Mouse (Mus musculus): ENCODE measurements at regions not wholly inside any gene's neighbourhood (a gene's known extent, or its start where the extent isn't known, plus 50 kb on each side); places are given as distances from the start of the nearest gene placed in this dataset.
A peak's percentile ranks its signal among the peaks of the same experiment; 100 is the strongest.
"Not testable (repeated sequence)": the region's sequence is repeated elsewhere in the genome, so short reads cannot be mapped to it uniquely, and the experiment has no call there.

GRCm38 (mm10) chr6:48177936-48178335, 91.5 kb upstream of the Zfp746 start:
- DNase-seq (ENCODE audit: extremely low spot score in 1 of 2, low spot score in 1 of 2), result peak; percentile 51 to 94

- peak in 1 of 2 experiments; percentile 35 for DNase-seq (ENCODE audit: extremely low spot score in 1 of 2, low spot score in 1 of 2)
Observed at GRCm38 (mm10) chr6:48175234-48175633, 88.8 kb upstream of the Zfp746 start.

- not testable (repeated sequence) for DNase-seq (ENCODE audit: extremely low spot score in 1 of 2, low spot score in 1 of 2)
Observed at GRCm38 (mm10) chr6:48172769-48173168, 86.4 kb upstream of the Zfp746 start.

GRCm38 (mm10) chr6:48136851-48137250, 50.5 kb upstream of the Zfp746 start:
- no peak for DNase-seq (ENCODE audit: extremely low spot score in 1 of 2, low spot score in 1 of 2)
